Mouse (Mus musculus) monocyte, adult 5-6 weeks (primary cell): ENCODE results near the gene Olfr891. TPM values are rescaled to one million over a fixed set of nuclear protein-coding genes. Genes with fewer than 3 reads are reported as not detected.
"Not testable (repeated sequence)": the region's sequence is repeated elsewhere in the genome, so short reads cannot be mapped to it uniquely, and the experiment has no call there.

Experiments
- ATAC-seq: fragments of 153-309, 156-312 bp; replicated peaks from 2 replicates; pipeline ENCODE4 v1.8.0; 2017; ENCODE audit warnings: mild to moderate bottlenecking; ENCODE audit not compliant: low TSS enrichment, insufficient number of reproducible peaks, severe bottlenecking, poor library complexity, low FRiP score
- total RNA-seq: library from RNA; stranded (forward); fragments of 200-1000, 200-491, 200-594 nt; gene quantifications from 3 replicates; pipeline ENCODE4 v1.2.3, GENCODE M21; 2017

Olfr891 gene
- not detected in 3 replicates for total RNA-seq

GRCm38 (mm10) chr9:38180721-38181120 lies at the start of gene Olfr891:
Gene Olfr891 (minus strand): TSS chr9:38180821.
- no peak for ATAC-seq

- ATAC-seq = no peak
Observed at GRCm38 (mm10) chr9:38217755-38218154, 37.1 kb upstream of the Olfr891 start, which contains the start of gene Olfr894. Gene Olfr894 (plus strand): TSS chr9:38218055.

GRCm38 (mm10) chr9:38208065-38208464 lies 27.4 kb upstream of the Olfr891 start, which contains the start of gene Olfr893:
Gene Olfr893 (plus strand): TSS chr9:38208365.
- no peak for ATAC-seq

- not testable (repeated sequence) for ATAC-seq
Observed at GRCm38 (mm10) chr9:38168341-38168740, 12.3 kb downstream of the Olfr891 start.

- no peak for ATAC-seq
Observed at GRCm38 (mm10) chr9:38142217-38142616, 38.4 kb downstream of the Olfr891 start, which contains the start of gene Olfr890. Gene Olfr890 (plus strand): TSS chr9:38142517.

Other genes starting within 250 kb of the Olfr891 start
- gene Olfr881, start 189.0 kb downstream of the Olfr891 start, total RNA-seq = 0.38 TPM in 1 of 3 replicates, not detected in the others
- gene Olfr883, start 155.0 kb downstream of the Olfr891 start, total RNA-seq = not detected in 3 replicates
- gene Olfr884, start 134.3 kb downstream of the Olfr891 start, total RNA-seq = not detected in 3 replicates
- gene Olfr885, start 119.5 kb downstream of the Olfr891 start, total RNA-seq = not detected in 3 replicates
- not detected in 3 replicates for gene Olfr887, start 96.7 kb downstream of the Olfr891 start, total RNA-seq
- not detected in 3 replicates for gene Olfr888, start 72.7 kb downstream of the Olfr891 start, total RNA-seq
- not detected in 3 replicates for gene Olfr889, start 65.6 kb downstream of the Olfr891 start, total RNA-seq
- not detected in 3 replicates for gene Olfr890, start 38.3 kb downstream of the Olfr891 start, total RNA-seq
- gene Olfr893, start 27.5 kb upstream of the Olfr891 start, total RNA-seq = not detected in 3 replicates
- not detected in 3 replicates for gene Olfr894, start 37.2 kb upstream of the Olfr891 start, total RNA-seq
- not detected in 3 replicates for gene Olfr143, start 72.0 kb upstream of the Olfr891 start, total RNA-seq
- gene Olfr895, start 87.0 kb upstream of the Olfr891 start, total RNA-seq = not detected in 3 replicates
- not detected in 3 replicates for gene Olfr896-ps1, start 110.3 kb upstream of the Olfr891 start, total RNA-seq
- 0.32 TPM in 1 of 3 replicates, not detected in the others for gene Olfr25, start 148.2 kb upstream of the Olfr891 start, total RNA-seq
- gene Olfr898, start 167.6 kb upstream of the Olfr891 start, total RNA-seq = not detected in 3 replicates
- not detected in 3 replicates for gene Olfr250, start 186.1 kb upstream of the Olfr891 start, total RNA-seq
- gene Olfr251, start 196.3 kb upstream of the Olfr891 start, total RNA-seq = not detected in 3 replicates
- not detected in 3 replicates for gene Olfr147, start 220.9 kb upstream of the Olfr891 start, total RNA-seq
- not detected in 3 replicates for gene Olfr901, start 248.6 kb upstream of the Olfr891 start, total RNA-seq